Mouse (Mus musculus) myocyte (in vitro differentiated cells): Measurements from ENCODE around the gene Nodal. TPM values are rescaled to one million over a fixed set of nuclear protein-coding genes. Genes with fewer than 3 reads are reported as not detected.
"Not testable (repeated sequence)": the region's sequence is repeated elsewhere in the genome, so short reads cannot be mapped to it uniquely, and the experiment has no call there.

Experiments
- H3K27me3 ChIP-seq: one replicate; pipeline ENCODE4 v1.6.1; 2011; ENCODE audit not compliant: control insufficient read depth, insufficient read depth, insufficient read length
- H3K36me3 ChIP-seq: one replicate; pipeline ENCODE4 v1.6.1; 2011; ENCODE audit not compliant: control insufficient read depth, insufficient read depth
- H3K4me2 ChIP-seq: one replicate; pipeline ENCODE4 v1.6.1; 2011; ENCODE audit warnings: low read depth, control low read depth
- H3K4me3 ChIP-seq: one replicate; pipeline ENCODE4 v1.5.1; 2011; ENCODE audit warnings: mild to moderate bottlenecking, control low read depth, moderate library complexity
- H3K79me2 ChIP-seq: one replicate; pipeline ENCODE4 v1.6.1; 2011; ENCODE audit not compliant: control insufficient read depth, insufficient read depth
- H3ac ChIP-seq: one replicate; pipeline ENCODE4 v1.6.1; 2011; ENCODE audit not compliant: control insufficient read depth, insufficient read length
- CEBPB ChIP-seq: IDR thresholded peaks from 2 replicates; pipeline ENCODE4 v1.6.1; 2011; ENCODE audit warnings: mild to moderate bottlenecking, moderate library complexity; ENCODE audit not compliant: poor library complexity, insufficient read depth, severe bottlenecking
- E2F4 ChIP-seq: IDR thresholded peaks from one replicate; pipeline ENCODE4 v1.6.1; 2011; ENCODE audit warnings: mild to moderate bottlenecking, control low read depth, moderate library complexity; ENCODE audit not compliant: insufficient read depth
- MAX ChIP-seq: IDR thresholded peaks from one replicate; pipeline ENCODE4 v1.6.1; 2011; ENCODE audit warnings: low read depth, mild to moderate bottlenecking, control low read depth
- MYOD1 ChIP-seq, 3 experiments: IDR thresholded peaks; one replicate each; pipeline ENCODE4 v1.6.1; 2011; ENCODE audit warnings: control low read depth in 2 of 3, low read depth in 2 of 3, mild to moderate bottlenecking in 2 of 3, moderate library complexity in 1 of 3; ENCODE audit not compliant: insufficient read length in 2 of 3, control insufficient read depth in 1 of 3
- MYOG ChIP-seq, 3 experiments: IDR thresholded peaks; one replicate each; pipeline ENCODE4 v1.6.1; 2011; ENCODE audit warnings: control low read depth in 2 of 3, low read depth in 2 of 3, mild to moderate bottlenecking in 2 of 3; ENCODE audit not compliant: insufficient read length in 2 of 3, control insufficient read depth in 1 of 3, insufficient read depth in 1 of 3
- POLR2A ChIP-seq: IDR thresholded peaks from one replicate; pipeline ENCODE4 v1.6.1; 2011; ENCODE audit warnings: low read depth, mild to moderate bottlenecking, control low read depth, moderate library complexity; ENCODE audit not compliant: insufficient read length
- POLR2AphosphoS2 ChIP-seq: IDR thresholded peaks from one replicate; pipeline ENCODE4 v1.6.1; 2011; ENCODE audit warnings: low read depth, control low read depth; ENCODE audit not compliant: insufficient read length
- REST ChIP-seq: IDR thresholded peaks from one replicate; pipeline ENCODE4 v1.6.1; 2011; ENCODE audit warnings: mild to moderate bottlenecking, control low read depth, moderate library complexity; ENCODE audit not compliant: insufficient read depth, insufficient read length
- SRF ChIP-seq: IDR thresholded peaks from one replicate; pipeline ENCODE4 v1.6.1; 2011; ENCODE audit warnings: low read depth; ENCODE audit not compliant: control insufficient read depth, insufficient read length
- TCF12 ChIP-seq: IDR thresholded peaks from one replicate; pipeline ENCODE4 v1.6.1; 2011; ENCODE audit warnings: mild to moderate bottlenecking, control low read depth; ENCODE audit not compliant: poor library complexity, insufficient read depth, severe bottlenecking
- TCF3 ChIP-seq: IDR thresholded peaks from one replicate; pipeline ENCODE4 v1.6.1; 2011; ENCODE audit warnings: low read depth, control low read depth; ENCODE audit not compliant: insufficient read length
- USF1 ChIP-seq: IDR thresholded peaks from one replicate; pipeline ENCODE4 v1.6.1; 2011; ENCODE audit warnings: low read depth, mild to moderate bottlenecking, control low read depth, moderate library complexity
- polyA plus RNA-seq: library from polyadenylated mRNA; unstranded; fragments of >200 nt; fragmentation: generic; extraction: Trizol; gene quantifications from one replicate; pipeline ENCODE4 v1.2.1, GENCODE M21; 2012; ENCODE audit warnings: missing spikeins

Gene Nodal
- polyA plus RNA-seq, 1 experiment = 0.01 TPM

GRCm38 (mm10) chr10:61452645-61453044 is 34.9 kb downstream of the Nodal start, which contains the start of gene Eif4ebp2:
Gene Eif4ebp2 (minus strand): TSS chr10:61452661.
- no peaks in the 10 kb centered on the region for H3K36me3 ChIP-seq

GRCm38 (mm10) chr10:61453171-61453570 is 35.4 kb downstream of the Nodal start:
- not testable (repeated sequence) for H3K36me3 ChIP-seq, H3ac ChIP-seq, H3K27me3 ChIP-seq
- Histone ChIP-seq H3K79me2 (peaks cover 42% of the 10 kb centered on the region), H3K4me2 (peak overlapping the region; percentile 35), H3K4me3 (peak overlapping the region; percentile 82)

More at GRCm38 (mm10) chr10:61452645-61453044, 34.9 kb downstream of the Nodal start, which contains the start of gene Eif4ebp2:
- Histone ChIP-seq H3K79me2 (peaks cover 47% of the 10 kb centered on the region), H3K27me3 (no peaks in the 10 kb centered on the region), H3K4me2 (peak within 1 kb of the TSS; percentile 94), H3K4me3 (peak within 1 kb of the TSS; percentile 82), H3ac (peak within 1 kb of the TSS; percentile 64)
- TF ChIP-seq TCF12 (no peak), E2F4 (peak; percentile 54), TCF3 (no peak), MYOG (IDR thresholded peaks at IDR 0.05; ENCODE audit: control insufficient read depth in 1 of 3, insufficient read depth in 1 of 3, insufficient read length in 2 of 3, low read depth in 2 of 3) (peak in 1 of 3 experiments; percentile 8), SRF (peak; percentile 56), CEBPB (no peak), MAX (no peak), POLR2A (peak; percentile 95), MYOD1 (IDR thresholded peaks at IDR 0.05; ENCODE audit: control insufficient read depth in 1 of 3, insufficient read length in 2 of 3, low read depth in 2 of 3) (no peak), USF1 (no peak), POLR2AphosphoS2 (peak; percentile 90), REST (peak; percentile 43)

GRCm38 (mm10) chr10:61457182-61457581 is 39.4 kb downstream of the Nodal start:
- Histone ChIP-seq H3K4me3 (no peak overlapping the region), H3K79me2 (peaks cover 2% of the 10 kb centered on the region), H3ac (no peak overlapping the region), H3K27me3 (no peaks in the 10 kb centered on the region), H3K4me2 (no peak overlapping the region), H3K36me3 (no peaks in the 10 kb centered on the region)
- TF ChIP-seq MYOD1 (IDR thresholded peaks at IDR 0.05; ENCODE audit: control insufficient read depth in 1 of 3, insufficient read length in 2 of 3, low read depth in 2 of 3) = no peak
- no peak for TF ChIP-seq USF1
- no peak for TF ChIP-seq SRF
- no peak for TF ChIP-seq E2F4
- no peak for TF ChIP-seq TCF12
- TF ChIP-seq POLR2A = no peak
- TF ChIP-seq CEBPB = no peak
- no peak for TF ChIP-seq MYOG (IDR thresholded peaks at IDR 0.05; ENCODE audit: control insufficient read depth in 1 of 3, insufficient read depth in 1 of 3, insufficient read length in 2 of 3, low read depth in 2 of 3)
- no peak for TF ChIP-seq TCF3
- TF ChIP-seq REST = no peak
- TF ChIP-seq MAX = no peak
- TF ChIP-seq POLR2AphosphoS2 = no peak

DNA sequence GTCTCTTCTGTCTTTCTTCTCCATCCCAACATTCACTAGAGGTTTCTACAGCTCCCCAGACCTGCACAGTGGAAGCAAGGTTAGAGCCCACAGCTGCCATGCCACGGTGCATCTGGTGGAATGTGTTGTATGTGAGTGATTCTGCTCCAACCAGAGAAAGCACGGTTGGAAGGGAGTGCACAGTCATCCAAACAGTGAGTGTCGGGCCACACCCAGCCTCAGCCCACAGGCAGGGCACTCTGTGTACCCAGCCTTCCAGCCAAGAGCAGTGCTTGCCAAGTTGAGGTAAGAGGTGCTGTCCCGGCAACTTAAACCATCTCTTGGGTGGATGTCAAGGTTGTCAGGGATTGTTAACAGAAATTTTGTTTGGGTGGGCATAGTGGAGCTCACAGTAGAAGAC is 47.2 kb downstream of the Nodal start:
- no peak for TF ChIP-seq POLR2A
- peak in 1 of 3 experiments; percentile 56 for TF ChIP-seq MYOG (IDR thresholded peaks at IDR 0.05; ENCODE audit: control insufficient read depth in 1 of 3, insufficient read depth in 1 of 3, insufficient read length in 2 of 3, low read depth in 2 of 3)
- TF ChIP-seq SRF = no peak
- TF ChIP-seq TCF12 = no peak
- TF ChIP-seq POLR2AphosphoS2 = no peak
- no peak overlapping the region for H3K4me3 ChIP-seq

DNA sequence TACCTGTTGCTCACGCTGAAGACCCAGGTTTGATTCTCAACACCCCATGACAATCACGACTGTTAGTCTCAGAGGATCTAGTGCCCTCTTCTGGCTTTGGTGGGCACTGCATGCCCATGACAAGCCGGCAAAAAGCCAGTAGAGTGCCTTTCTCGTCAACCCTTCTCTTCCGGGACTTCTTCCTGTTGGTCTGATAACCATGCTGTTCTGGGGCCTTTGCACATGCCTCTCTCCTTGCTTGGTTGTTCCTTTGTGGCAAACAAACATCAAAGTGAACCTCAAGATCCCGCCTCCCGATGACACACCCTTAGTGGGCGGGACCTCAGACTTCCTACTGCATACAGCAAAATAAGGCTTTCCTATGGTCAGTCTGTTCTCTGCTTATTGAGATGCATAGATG is 48.5 kb downstream of the Nodal start:
- no peak for TF ChIP-seq CEBPB
- TF ChIP-seq POLR2AphosphoS2 = no peak
- no peak for TF ChIP-seq MYOD1 (IDR thresholded peaks at IDR 0.05; ENCODE audit: control insufficient read depth in 1 of 3, insufficient read length in 2 of 3, low read depth in 2 of 3)
- TF ChIP-seq POLR2A = no peak
- no peak for TF ChIP-seq TCF12
- TF ChIP-seq TCF3 = no peak
- TF ChIP-seq REST = no peak
- no peak for TF ChIP-seq SRF
- no peak for TF ChIP-seq USF1
- TF ChIP-seq MAX = no peak
- TF ChIP-seq MYOG (IDR thresholded peaks at IDR 0.05; ENCODE audit: control insufficient read depth in 1 of 3, insufficient read depth in 1 of 3, insufficient read length in 2 of 3, low read depth in 2 of 3) = no peak

More for the DNA sequence above, 47.2 kb downstream of the Nodal start:
- Histone ChIP-seq H3K79me2 (no peaks in the 10 kb centered on the region), H3K36me3 (no peaks in the 10 kb centered on the region), H3K4me2 (no peak overlapping the region), H3K27me3 (no peaks in the 10 kb centered on the region), H3ac (no peak overlapping the region)

More for the DNA sequence above, 48.5 kb downstream of the Nodal start:
- Histone ChIP-seq H3ac (no peak overlapping the region), H3K27me3 (no peaks in the 10 kb centered on the region), H3K4me2 (no peak overlapping the region), H3K4me3 (no peak overlapping the region), H3K79me2 (no peaks in the 10 kb centered on the region), H3K36me3 (no peaks in the 10 kb centered on the region)
